Mouse (Mus musculus) adrenal gland, adult 8-10 months (tissue): ENCODE results near the gene Gm11096. TPM values are rescaled to one million over a fixed set of nuclear protein-coding genes. Genes with fewer than 3 reads are reported as not detected.

Experiments
- DNase-seq: peaks from one replicate; pipeline ENCODE4 v3.0.0; 2022
- total RNA-seq, 4 experiments: library from RNA; stranded (reverse); gene quantifications; 2 replicates each; pipeline ENCODE4 v1.2.4; 2022

Gene Gm11096
- total RNA-seq = not detected

DNA sequence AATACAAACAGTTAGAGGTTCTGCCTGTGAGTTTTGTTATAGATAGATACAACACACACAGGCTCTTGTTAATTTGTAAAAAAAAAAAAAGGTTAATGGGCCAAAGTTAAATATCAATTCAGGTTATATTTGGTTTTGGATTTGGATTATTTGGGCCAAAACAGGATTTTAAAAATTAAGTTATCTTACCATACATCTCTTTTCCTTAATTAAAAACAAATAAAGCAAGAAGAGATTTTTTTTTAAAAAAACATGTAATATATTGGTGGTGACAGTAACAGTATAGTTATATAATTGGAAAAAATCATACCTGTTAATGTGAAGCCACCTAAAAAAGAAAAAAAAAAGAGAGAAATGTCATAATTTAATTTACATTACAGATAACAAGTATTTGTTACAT lies at the start of gene Gm11096:
Gene Gm11096 (plus strand): TSS at position 301 of the 400 bp plus-strand sequence.
- DNase-seq = no peak

DNA sequence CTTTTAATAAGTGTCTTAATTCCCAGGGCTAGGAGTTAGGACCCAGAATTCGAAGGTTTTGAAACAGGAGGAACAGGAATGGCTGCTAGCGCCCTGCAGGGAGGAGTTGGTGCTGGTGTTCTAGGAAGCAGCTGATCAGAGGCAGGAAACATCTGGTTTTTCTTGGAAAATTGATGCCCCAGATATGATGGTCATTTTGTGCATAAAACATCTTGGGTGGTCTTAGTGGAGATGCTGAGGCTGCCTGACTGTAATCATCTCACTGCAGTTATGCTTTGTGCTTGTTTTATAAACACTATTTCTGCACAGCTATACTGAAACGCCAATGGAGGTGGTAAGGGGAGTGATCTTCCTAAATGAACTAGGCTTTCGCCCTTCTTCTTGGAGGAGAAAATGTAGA lies 48.5 kb upstream of the Gm11096 start:
- no peak for DNase-seq

DNA sequence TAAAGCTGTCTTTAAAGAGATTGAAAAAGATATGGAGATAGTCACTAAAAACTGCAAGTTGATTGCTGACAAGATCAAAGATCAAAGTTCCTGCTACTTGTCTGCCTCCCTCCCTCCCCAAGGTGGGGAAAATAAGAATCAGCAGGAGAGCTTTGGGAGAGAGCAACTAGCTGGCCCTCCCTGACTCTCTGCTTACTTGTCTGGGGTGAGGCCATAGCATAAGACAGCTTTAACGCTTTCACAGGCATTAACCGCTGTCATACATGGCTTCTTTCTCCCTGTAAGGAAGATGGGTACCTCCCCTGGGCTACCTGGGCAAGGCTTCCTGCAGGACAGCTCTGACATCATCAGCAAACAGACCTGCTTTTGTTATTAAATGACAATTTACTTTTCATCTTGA lies 47.4 kb upstream of the Gm11096 start:
- DNase-seq = no peak

DNA sequence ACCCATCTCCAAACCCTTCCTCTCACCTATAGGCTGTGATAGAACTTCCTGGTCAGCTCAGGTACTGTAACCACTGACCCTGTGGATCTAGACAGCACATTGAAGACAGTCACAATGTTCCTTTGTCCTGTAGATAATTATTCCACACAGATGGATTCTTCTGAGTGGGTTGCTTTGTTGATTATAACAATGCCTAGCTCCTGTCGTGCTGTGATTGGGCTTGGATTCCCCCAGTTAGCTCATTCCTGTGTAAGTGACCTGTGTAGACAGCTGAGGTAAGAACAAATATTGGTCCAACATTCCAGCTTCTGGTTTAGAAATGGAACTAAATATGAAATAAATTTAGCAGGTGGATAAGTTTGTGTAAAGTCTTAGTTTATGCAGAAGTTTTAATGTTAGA lies 44.1 kb upstream of the Gm11096 start:
- no peak for DNase-seq

DNA sequence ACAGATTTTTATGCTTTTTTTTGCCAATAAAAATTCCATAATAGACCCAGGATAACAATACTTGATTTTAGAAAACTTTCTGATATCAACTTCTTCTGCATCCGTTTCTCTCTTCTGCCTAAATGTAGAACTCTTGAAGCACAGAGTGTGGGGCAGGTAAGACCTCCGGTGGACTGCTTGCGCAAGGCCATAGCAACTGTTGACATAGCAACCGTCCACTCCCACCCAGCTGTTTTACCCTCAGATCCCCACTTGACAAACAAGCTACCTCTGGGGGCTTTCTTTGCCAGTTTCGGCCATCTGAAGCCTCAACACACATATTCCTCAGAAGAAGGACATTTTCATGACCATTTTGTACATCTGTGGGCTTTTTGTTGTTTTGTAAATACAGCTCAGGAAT lies 41.2 kb upstream of the Gm11096 start:
- DNase-seq = no peak

DNA sequence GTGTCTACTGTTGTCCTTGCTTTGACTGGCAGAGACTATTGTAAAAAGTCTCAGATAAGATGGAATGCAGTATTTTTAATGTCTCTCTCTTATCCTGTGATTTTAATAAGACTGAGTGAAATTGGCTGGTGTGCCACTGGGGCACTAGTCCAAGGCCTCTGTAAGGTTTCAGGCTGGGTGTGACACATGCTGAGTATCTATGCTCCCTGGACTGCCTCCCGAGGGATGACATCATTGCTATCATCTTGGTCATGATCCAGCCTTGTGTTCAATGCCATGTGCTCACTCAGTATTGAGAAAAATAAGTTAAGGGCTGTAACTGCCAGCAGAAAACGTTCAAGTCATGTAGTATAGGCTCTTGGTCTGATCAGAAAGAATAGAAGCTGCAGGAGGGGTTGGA lies 38.9 kb upstream of the Gm11096 start:
- DNase-seq = peak; percentile 84

DNA sequence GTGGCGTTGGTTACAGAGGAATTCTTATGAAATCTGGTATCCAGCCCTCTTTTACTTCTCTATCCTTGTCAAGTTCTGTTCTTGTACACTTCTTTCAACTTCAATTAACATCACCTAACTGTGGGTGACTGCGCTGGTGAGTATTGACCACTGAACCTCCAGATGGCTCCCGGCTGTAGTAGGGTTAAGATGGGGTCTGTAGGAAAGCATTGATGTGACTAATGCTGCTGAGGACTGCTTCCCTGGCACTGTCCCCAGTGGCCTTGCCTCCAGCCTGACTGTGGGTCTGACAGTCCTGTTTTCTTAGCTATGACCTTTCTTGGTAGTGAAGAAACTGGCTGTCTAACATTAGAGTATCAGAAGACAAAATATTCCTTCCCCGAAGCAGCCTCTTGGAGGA lies 38.4 kb upstream of the Gm11096 start:
- peak; percentile 69 for DNase-seq

DNA sequence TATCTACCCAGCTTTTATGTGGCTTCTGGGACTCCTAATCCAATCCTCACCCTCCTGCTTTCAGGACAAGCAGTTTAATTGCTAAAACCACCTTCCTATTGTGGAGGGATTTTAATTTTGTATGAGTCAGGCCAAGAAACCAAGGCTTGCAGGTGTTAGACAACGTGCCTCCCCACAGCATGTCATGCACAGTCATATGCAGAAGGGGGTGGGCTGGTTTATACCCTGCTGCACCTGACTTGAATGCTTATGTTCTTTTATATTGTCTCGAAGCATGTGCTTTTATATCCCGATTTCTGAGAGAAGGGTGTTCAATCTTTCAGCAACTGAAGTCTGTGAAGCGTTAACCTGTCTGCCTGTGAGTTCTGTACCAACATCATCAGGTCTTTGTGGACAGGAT lies 37.3 kb upstream of the Gm11096 start:
- DNase-seq = no peak

DNA sequence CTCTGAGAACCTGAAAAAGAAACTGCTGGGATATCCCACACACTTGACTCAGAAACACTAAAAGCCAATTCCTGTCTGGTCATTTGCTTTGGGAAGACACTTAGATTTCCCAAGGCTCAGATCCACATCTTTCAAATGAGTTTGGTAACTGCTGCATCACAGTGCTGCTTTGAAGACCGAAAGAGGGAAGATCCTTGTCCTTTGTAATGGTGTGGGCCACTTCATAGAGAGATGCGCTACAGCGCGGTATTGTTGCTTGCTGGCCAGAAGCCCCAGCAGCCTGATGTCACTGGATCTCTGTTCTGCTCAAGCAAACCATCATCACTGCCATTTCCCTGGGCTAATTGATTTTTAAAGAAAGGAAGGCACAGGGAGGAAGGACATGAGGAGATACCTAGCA lies 28.8 kb upstream of the Gm11096 start:
- no peak for DNase-seq

DNA sequence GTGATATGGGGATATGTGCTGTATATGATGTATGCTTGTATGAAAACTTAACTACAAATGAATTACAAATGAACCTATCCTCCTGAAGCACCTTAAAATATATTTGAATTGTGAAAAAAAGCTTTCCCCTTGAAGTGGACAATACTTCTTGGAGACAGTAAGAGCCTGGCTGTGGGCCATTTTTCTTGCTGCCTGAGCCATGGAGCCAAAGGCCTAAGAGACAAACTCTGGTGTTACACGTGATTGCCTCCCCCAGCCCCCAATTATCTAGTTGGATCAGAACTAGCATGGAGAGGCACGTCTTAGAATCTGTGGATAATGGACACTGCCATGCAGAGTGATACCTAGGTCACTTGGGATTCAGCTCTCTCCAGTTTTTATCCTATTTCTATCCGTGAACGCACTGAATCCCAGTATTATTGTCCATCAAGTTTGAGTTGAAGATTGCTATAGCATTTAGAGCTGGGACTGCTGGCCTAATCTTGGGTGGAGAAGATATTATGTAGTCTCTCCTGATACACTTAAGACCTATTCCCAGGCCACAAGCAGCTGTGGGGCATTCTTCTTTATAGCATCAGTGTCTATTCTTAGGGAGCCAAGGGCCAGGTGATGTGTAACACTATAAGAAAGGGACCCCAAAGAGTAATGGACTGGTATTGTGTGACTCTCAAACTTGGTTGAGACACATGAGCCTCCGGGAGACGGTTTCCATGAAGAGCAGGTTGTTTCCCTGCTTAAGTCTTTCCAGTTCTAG lies 25.0 kb upstream of the Gm11096 start:
- no peak for DNase-seq

DNA sequence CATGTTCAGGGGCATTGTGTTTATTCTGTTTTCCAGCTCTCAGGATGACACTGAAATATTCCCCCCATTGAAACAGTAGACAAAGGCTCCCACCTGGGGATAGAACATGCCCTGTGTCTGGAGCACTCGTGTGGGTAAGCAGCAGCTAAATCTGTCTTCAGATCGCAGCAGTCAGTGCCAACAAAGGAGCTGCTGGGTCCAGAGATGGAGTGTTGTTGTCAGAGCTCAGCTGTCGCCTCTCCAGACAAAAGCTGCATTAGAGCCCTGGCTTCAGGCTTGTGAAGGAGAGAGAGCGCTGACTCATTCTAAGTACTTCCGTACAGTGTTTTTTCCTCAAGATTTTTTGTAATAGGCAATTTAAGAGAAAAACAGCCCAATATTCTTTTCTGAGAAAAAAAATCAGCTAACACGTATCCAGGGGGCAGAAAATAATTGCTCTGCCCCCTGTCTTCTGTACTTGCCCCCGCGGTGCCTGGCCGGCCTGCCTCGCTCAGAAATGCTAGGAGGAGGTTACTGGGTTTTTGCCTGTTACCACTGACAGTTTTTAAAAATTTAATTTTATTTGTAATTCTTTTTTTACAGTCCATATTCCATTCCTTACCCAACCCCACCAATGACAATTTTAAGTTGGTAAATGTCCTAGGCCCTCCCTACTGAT lies 21.6 kb upstream of the Gm11096 start:
- no peak for DNase-seq

DNA sequence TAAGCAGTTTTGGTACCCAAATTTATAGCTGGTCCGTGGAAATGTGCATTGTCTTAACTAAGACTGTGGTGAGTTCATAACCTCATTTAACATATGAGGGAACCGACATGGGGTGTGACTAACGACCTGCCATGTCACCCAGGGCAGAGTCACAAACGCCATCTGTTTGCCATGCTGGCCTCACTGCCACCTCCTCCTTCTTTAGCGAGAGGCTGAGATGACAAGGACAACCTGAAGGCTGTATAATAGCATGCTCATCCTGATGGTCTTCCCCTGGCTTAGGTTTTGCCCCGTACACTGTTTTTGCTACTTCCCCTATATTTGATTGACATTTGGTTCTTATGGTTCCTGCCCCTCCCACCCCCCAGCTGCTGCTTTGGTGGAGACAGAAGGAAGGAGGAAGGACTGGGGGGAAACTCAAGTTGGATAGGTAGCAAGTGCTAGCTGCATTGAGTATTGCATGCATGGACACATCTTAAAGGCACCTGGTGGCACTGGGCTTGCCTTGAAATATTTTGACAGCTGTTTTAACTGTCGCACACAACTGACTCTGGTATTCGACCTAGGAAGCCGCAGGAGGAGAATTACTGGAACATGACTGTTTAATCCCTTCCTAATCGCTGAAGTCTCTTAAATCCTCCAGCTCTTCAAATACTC lies 17.2 kb upstream of the Gm11096 start:
- no peak for DNase-seq

DNA sequence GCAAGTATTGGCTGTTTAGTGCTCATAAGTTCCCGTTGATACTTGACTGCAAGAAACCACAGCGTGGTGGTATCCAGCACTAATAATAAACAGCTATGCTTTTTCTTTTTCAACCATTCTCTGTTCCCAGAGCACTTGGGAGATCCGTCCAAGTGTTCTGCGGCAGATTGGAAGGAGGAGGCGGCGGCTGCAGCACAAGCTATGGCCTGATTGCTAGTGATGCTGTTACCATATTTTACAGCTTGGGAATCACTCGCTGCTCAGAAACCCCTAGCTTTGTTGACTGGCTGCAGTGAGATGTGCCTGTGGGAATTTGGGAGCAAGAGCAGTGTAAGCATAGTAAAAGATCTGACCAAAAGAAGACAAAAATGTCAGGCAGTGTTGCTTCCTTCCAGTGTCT lies 14.3 kb upstream of the Gm11096 start:
- no peak for DNase-seq

DNA sequence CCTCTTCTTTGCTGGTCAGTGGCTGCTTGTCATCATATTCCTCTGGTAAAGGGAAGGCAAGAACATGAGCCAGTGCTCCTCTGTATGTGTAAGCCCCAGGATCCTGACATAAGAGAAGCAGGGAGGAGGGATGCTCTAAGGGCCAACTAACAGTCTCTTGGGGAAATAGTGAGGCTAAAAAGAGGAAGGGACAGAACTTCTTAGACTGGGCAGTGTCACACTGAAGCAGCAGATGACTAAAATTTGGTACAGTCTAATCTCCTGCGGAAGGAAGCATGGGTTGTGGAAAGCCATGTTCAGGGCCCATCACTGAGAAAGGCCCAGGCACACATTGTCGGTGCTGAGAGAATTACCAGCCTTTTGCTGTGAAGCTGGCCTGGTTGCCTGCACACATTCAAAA lies 8.8 kb upstream of the Gm11096 start:
- no peak for DNase-seq

DNA sequence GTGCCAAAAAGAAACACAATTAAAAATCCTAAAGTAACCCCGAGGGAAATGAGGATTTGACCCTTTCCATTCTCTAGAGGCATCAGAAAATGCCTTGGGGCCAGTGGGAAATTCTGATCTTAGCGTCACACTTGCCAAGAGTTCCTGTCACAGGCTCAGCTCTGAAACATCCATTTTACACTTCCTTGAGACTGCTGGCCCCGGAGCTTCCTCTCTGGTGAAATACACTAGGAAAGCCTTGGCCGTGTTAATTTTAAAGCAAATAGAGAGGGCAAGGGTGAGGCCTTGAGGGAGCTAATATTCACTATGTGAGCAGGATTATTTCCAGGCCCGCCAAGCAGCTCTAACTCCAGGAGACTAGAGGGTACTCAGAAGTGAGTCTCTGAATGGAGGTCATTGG lies 8.4 kb upstream of the Gm11096 start:
- no peak for DNase-seq

DNA sequence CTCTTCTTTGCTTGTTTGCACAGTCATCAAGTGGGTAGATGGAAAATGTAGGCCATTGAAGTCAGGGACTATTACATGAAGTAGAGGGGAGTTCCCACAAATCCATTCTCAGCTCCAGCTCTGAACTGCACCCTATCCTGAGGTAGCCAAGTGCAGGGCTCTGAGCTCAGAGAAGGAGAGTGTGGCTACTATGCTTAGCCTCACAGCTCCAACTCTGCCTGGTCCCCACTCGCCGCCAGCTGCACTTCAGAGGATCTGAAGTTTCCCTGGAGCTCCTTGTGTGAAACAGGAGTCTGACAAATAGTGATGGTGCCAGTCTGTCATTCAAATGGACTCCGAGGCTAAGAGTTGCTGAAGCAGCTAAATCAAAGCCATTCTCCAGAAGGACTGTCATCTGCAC lies 13.7 kb downstream of the Gm11096 start:
- DNase-seq = no peak

DNA sequence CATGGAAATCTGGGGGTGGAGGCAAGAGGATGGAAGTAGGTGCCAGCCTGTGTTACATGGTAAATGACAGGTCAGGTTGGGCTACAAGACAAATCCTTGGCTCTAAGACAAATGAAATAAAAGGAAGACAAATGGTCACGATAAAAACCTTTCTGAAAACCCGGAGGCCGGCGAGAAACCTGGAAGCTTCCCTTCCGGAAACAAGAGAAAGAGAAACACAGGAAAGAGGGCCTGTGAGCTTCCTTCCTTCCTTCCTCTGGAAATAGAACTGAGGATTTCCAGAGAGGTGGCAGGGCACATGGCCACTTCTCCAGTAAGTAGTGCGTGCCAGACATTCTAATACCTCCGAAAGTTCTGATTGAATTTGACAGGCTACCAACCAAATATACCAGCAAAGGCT lies 14.4 kb downstream of the Gm11096 start:
- no peak for DNase-seq

DNA sequence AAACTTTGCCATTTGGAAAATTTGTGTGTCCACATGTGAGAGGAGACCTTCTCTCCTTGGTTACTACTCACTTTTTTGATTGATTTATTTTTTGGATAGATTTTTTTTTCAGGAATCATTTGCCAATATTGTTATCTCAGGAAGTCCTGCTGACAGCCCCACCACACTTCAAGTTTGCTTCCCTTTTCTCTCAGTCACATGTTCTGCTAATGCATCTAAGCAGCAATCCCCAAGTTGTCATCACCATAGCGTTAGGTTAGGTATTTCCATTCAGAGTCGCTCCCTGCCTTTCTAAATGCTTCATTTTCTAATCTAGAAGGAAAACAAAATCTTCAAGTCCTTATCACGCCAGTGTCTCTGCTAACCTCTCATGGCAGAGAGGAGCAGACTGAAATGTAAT lies 17.8 kb downstream of the Gm11096 start:
- no peak for DNase-seq

DNA sequence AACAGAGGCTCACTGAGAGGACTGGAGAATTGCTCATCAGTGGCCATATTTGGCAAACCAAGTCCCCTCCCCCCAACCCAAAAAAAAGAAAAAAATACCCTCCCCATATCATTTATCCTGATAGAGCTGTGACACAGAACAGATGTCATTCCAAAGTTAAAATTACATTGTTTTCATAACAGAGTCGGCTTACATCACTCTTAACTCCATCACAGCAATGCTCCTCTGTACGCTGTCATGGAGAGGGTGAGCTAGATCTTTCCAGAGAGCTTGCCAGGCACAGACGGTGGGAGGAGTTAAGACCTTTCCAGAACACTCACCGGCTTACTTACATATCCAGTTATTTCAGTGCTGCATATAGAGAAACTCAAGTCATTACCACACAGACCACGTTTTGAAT lies 27.4 kb downstream of the Gm11096 start:
- DNase-seq = no peak

DNA sequence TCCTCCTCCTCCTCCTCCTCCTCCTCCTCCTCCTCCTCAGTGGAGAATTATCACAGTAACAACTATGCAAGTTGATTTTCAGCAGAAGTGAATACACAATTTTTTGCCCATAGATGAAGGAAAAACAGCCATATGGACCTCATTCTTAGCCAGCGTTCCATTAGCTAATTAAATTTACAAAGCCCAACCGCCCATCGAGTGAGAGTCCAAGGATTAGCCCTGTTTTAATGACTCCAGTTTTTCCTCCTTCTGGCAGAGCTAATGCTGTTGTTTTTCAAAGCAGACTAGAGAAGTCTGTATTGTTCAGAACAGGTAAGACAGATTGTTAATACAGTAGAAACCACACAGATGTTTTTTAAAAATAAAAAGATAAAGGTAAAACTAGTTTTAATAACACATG lies 31.8 kb downstream of the Gm11096 start:
- DNase-seq = no peak

DNA sequence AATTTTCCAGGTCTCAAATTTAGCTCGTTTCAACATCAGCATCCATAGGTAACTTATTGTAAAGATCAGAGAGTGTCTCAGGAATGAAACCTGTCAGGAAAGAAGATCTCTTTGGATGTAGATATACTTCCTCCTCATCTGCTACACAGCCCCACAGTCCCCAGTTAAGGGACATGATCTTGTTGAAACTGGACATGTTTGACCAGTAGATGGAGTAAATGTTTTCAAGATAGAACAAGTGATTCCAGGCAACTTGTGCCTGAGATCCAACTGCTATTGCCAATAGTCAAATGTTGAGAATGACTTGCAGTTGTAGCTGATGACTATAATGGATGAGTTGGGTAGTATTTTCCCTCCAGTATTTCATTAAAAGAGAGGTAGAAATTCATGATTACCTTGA lies 35.9 kb downstream of the Gm11096 start:
- no peak for DNase-seq

DNA sequence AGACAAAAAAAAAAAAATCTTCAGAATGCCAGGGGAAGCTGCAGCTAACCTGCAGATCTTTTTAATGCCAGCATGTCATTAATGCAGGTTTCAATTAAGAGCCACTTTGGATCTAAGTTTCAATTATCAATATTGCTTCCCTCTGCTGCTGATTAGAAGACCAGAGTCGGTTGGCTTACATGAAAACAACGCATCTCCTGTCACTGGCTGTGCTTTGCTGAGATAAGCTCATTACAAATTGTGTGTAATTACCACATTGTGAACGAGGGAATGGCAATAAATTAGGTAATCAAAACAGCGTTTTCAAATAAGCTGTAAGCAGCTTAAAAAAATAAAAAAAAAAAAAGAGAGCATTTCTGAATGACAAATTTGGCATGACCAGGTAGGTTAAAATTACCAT lies 38.2 kb downstream of the Gm11096 start:
- DNase-seq = no peak

DNA sequence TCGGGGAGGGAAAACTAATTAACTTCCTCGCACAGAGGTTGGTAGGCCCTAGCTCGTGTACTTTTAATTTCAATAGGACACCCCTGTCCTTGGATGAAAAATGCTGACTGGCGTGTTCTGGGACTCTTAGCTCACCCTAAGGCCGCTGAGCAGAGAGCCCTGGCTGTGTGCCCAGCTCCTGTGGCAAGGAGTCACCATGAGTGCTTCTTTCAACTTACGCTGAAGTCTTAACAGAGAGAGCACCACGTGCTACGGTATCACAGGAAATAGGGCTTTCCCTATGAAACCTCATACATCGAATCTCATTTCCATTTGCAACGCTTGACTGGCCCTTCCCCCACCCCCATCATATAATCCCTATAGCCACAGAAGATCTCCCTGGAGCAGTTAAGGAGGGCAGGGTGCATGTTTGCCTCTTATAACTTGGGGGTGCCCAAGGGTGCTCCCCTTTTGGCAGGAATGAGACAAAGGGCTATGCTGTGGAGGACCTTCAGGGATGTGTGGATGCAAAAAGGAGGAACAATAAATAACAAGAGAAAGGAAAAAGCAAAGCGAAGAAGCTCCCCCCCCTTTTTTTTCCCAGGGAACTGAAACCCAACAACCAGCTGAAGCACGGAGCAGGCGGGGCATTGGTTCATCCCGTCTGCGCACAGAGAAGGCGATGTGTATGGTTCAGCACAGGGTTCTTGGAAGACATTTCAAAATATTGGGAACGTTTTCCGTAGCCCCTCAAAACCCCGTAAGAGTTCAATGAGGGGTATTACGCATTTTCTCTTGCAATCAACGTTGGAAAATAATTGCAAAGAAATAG lies 39.0 kb downstream of the Gm11096 start:
- peak; percentile 77 for DNase-seq
